Mouse (Mus musculus) intestine, embryonic 15.5 days (tissue): Measurements from ENCODE around the gene Anapc4. TPM values are rescaled to one million over a fixed set of nuclear protein-coding genes. Genes with fewer than 3 reads are reported as not detected.

ENCODE experiments used
- ATAC-seq: fragments of 200-750 bp; cut with Nextera tagmentation; 2 replicates; pipeline ENCODE4 v1.8.0; 2017; ENCODE audit warnings: moderate TSS enrichment, moderate library complexity
- H3K27ac ChIP-seq: fragments of 300-500 bp; sonication (generic); 2 replicates; pipeline ENCODE4 v1.5.1; 2015; ENCODE audit warnings: mild to moderate bottlenecking, inconsistent platforms
- H3K27me3 ChIP-seq: fragments of 300-500 bp; sonication (generic); replicated peaks from 2 replicates; pipeline ENCODE4 v1.6.1; 2015; ENCODE audit warnings: inconsistent platforms
- H3K36me3 ChIP-seq: fragments of 300-500 bp; sonication (generic); 2 replicates; pipeline ENCODE4 v1.6.1; 2015; ENCODE audit warnings: inconsistent platforms
- H3K4me1 ChIP-seq: fragments of 300-500 bp; sonication (generic); replicated peaks from 2 replicates; pipeline ENCODE4 v1.6.1; 2015; ENCODE audit warnings: inconsistent platforms
- H3K4me2 ChIP-seq: fragments of 300-500 bp; sonication (generic); replicated peaks from 2 replicates; pipeline ENCODE4 v1.6.1; 2015; ENCODE audit warnings: mild to moderate bottlenecking, inconsistent platforms
- H3K4me3 ChIP-seq: fragments of 300-500 bp; sonication (generic); replicated peaks from 2 replicates; pipeline ENCODE4 v1.5.1; 2015; ENCODE audit warnings: inconsistent platforms
- H3K9ac ChIP-seq: fragments of 300-500 bp; sonication (generic); 2 replicates; pipeline ENCODE4 v1.6.1; 2015; ENCODE audit warnings: inconsistent platforms
- H3K9me3 ChIP-seq: fragments of 300-500 bp; sonication (generic); 2 replicates; pipeline ENCODE4 v1.6.1; 2016; ENCODE audit warnings: inconsistent platforms
- WGBS: fragments of 180-500 bp; shearing (Covaris S2); methylation state at CpG from one replicate; pipeline ENCODE4 v1.1.7; 2015; 5-methylcytosine and 5-hydroxymethylcytosine counted together
- polyA plus RNA-seq: library from polyadenylated mRNA; unstranded; fragments of >200 nt; fragmentation: Nextera tagmentation; extraction: Ambion mirVana; gene quantifications from 2 replicates; pipeline ENCODE4 v1.2.1, GENCODE M21; 2015

The Anapc4 gene
- polyA plus RNA-seq, 1 experiment from 2014 or later, result 78.8 TPM

- no peaks in the 10 kb centered on the region for H3K27me3 ChIP-seq
- H3K9ac ChIP-seq, result no peak overlapping the region
- no peak overlapping the region for H3K4me3 ChIP-seq
- 92% methylated on average over 10 of the region's 10 CpGs for WGBS
- no peak overlapping the region for H3K27ac ChIP-seq
- no peaks in the 10 kb centered on the region for H3K36me3 ChIP-seq
- no peak for ATAC-seq
- no peaks in the 10 kb centered on the region for H3K9me3 ChIP-seq
- 0 out of 2 replicates have a peak, but pooled peaks cover 3% of the 10 kb centered on the region for H3K4me1 ChIP-seq
- no peak overlapping the region for H3K4me2 ChIP-seq
These were observed 77.6 kb downstream of the Anapc4 start for GRCm38 (mm10) chr5:52911286-52911870.

DNA sequence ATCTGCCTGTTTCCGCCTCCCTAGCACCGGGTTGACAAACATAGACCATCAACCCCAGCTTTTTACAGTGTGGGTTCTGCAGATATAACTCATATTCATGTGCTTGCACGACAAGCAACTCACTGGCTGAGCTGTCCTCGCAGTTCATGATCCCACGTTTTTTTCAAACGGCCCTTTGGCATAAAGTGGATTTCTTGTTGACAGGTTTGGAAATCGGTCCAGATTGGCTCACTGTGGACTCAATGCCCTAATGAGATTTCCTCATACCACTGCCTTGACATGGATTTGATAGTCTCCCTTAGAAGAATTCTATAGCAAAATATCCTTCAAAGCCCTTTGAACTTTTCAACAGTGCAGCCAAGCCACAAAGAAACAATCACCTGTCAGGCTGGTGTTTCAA lies 79.9 kb downstream of the Anapc4 start:
- Histone ChIP-seq H3K4me1 (0 out of 2 replicates have a peak, but pooled peaks cover 3% of the 10 kb centered on the region), H3K27me3 (no peaks in the 10 kb centered on the region), H3K27ac (no peak overlapping the region), H3K4me3 (no peak overlapping the region), H3K36me3 (no peaks in the 10 kb centered on the region), H3K9me3 (no peaks in the 10 kb centered on the region), H3K4me2 (no peak overlapping the region), H3K9ac (no peak overlapping the region)
- no peak for ATAC-seq
- WGBS, result 84% methylated on average over 7 of the region's 7 CpGs

DNA sequence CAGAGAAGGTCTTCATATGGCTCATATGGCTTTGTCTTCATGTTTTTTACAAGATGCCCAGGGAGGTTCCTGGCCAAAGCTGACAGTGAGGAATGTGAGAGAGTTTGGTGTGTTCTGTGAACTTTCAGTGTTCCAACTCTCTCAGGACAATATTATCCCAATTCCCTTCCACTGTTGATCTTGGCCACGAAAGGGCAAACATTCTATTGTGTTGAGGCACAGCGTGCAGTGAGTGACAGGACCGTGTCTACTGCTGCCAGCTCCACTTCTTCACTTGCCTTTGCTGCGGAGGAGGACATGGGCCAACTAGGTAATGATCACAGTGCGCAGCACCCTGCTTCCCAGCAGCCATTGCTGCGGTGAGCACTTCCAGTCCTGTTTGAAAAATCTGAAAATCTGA lies 82.4 kb downstream of the Anapc4 start:
- WGBS, result 75% methylated on average over 6 of the region's 6 CpGs
- Histone ChIP-seq H3K4me1 (no peaks in the 10 kb centered on the region), H3K4me3 (no peak overlapping the region), H3K36me3 (no peaks in the 10 kb centered on the region), H3K4me2 (no peak overlapping the region), H3K9ac (no peak overlapping the region), H3K27me3 (no peaks in the 10 kb centered on the region), H3K27ac (no peak overlapping the region), H3K9me3 (no peaks in the 10 kb centered on the region)
- no peak for ATAC-seq

Other genes starting within 250 kb of the Anapc4 start
- gene Sepsecs, start 164.3 kb upstream of the Anapc4 start, polyA plus RNA-seq, result 11.5 and 12.4 TPM in 2 replicates
- 20.7 and 23.4 TPM in 2 replicates for gene Pi4k2b, start 92.4 kb upstream of the Anapc4 start, polyA plus RNA-seq
- gene Zcchc4, start 58.6 kb upstream of the Anapc4 start, polyA plus RNA-seq, result 12.3 and 12.7 TPM in 2 replicates
- gene Slc34a2, start 204.1 kb downstream of the Anapc4 start, polyA plus RNA-seq, result 16.3 and 18.3 TPM in 2 replicates